Mouse (Mus musculus): Measurements from ENCODE around the gene Elmod2. TPM values are rescaled to one million over a fixed set of nuclear protein-coding genes. Genes with fewer than 3 reads are reported as not detected.
"Not testable (repeated sequence)": the region's sequence is repeated elsewhere in the genome, so short reads cannot be mapped to it uniquely, and the experiment has no call there.

The Elmod2 gene
- polyA plus RNA-seq (2017; shearing (Covaris generic)) = 10 to 100 TPM; 12.0 TPM

DNA sequence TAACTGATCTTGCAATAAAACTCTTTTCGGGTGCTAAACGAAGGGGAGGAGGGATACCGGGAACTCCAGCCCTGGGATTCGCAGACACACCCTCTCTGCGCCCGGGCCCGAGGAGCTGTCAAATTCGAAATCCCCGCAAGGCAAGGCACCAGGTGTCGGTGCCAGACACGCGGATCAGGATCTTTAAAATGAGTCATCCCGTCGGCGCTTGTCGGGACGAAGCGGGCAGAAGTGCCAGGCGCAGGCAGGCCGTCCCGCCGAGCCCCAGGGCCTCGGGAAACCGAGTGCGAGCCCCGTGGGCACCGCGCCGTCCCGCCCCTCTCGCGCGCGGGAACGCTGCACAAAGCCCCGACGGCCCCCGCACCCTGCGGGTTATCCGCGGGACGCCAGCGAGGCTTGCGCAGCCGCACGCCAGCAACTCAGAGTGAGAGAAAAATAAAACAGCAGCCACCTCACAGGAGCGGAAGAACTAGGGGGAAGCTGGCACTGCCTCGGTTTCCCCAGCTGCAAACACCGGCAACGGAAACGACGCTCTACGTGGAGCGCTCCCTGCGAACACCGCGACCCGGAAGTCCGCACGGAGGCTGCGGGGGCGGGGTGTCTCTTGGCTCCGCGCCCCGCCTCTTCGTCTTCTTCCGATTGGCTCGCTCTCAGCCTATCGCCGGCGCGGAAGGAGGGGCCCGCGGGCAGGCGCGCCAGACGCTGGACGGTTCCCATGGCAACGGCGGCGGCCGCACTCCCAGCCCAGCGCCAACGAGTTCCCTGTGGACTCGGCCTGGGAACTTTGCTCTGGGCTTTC, at the start of gene Elmod2:
Elmod2 (minus strand) TSS at position 588 of the 799 bp plus-strand sequence.
- peak; percentile 99 for ATAC-seq

GRCm38 (mm10) chr8:83381016-83381415, 48.7 kb upstream of the Elmod2 start:
- no peak for ATAC-seq

DNA sequence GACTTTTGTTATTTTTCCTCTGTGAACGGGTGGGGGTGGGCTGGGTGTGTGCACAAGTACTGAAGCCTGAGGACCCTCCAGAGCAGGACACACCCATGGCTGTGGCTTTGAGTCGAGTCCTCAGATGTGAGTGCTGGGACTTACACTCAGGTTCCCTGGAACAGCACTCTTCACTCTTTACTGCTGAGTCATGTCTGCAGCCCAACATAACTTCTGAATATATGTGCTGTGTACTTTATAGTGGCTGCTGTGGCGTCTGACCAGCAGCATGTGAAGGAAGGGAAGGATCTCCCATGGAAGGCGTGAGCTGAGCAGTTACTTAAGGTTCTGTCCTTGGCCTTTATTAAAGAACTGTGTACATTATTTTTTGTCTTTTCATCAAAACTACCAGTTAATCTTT, 47.9 kb upstream of the Elmod2 start:
- no peak for ATAC-seq

GRCm38 (mm10) chr8:83377231-83377630, 44.9 kb upstream of the Elmod2 start:
- no peak for ATAC-seq

- ATAC-seq = no peak
These were observed 31.0 kb upstream of the Elmod2 start for GRCm38 (mm10) chr8:83363156-83363769.

DNA sequence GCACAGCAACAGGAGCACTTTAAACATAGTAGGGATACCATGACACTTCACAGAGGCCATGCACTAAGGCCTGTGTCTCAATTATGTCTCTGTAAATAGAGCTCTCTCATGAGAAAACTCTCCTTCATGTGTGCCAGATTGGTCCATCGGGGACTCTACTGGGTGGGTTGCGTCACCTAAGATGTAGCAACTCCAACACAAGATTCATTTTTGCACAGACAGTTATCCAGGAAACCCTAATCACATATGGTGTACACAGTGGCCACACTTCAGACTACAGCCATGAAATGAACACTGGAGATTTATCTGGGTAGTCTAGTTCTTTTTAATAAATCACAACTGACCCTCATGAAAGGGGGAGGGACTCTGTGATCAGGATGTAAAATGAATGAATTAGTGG, 19.0 kb upstream of the Elmod2 start:
- ATAC-seq = no peak

- ATAC-seq = no peak
These were observed 16.0 kb upstream of the Elmod2 start, which contains the start of gene Mgat4d for GRCm38 (mm10) chr8:83348263-83348662. Gene Mgat4d (plus strand): TSS chr8:83348471.

DNA sequence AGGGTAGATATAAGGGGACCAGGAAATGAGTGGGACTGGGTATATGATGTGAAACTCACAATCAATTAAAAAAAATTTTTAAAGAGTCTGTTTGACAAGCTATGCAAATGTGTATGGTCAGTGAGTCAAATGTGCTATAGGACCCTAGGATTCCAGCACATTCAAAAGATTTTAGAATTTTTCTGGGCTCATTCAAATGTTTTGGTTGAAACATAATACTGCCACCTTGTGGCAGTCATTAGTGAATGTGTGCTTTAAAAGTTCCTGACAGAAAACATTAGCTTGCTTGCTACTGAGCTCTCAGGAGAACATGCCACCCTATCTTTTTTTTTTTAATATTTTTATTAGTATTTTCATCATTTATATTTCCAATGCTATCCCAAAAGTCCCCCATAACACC, 10.4 kb upstream of the Elmod2 start:
- no peak for ATAC-seq

- ATAC-seq = no peak
These were observed 9.8 kb upstream of the Elmod2 start for GRCm38 (mm10) chr8:83342076-83342475.

GRCm38 (mm10) chr8:83332864-83333263, 578 bp upstream of the Elmod2 start:
- ATAC-seq = no peak

- ATAC-seq = no peak
These were observed 753 bp downstream of the Elmod2 start for GRCm38 (mm10) chr8:83331567-83331898.

DNA sequence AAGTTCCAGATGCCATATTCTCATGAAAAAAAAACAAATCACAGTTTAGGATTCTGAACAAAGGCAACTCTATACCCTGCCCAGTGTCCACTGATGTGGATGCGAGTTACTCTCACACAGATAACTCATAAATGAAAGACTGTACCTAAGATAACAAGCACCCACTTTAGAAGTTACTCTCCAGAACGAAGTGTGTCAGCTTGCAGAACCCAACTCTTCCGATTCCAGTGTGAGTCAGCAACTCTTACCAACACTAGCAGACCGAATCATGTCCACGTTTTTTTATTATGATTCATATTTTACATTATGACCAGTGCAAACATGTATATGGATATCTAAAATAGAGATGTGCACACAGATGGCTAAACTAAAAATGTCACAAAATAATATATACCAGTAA, 4.4 kb downstream of the Elmod2 start:
- no peak for ATAC-seq

DNA sequence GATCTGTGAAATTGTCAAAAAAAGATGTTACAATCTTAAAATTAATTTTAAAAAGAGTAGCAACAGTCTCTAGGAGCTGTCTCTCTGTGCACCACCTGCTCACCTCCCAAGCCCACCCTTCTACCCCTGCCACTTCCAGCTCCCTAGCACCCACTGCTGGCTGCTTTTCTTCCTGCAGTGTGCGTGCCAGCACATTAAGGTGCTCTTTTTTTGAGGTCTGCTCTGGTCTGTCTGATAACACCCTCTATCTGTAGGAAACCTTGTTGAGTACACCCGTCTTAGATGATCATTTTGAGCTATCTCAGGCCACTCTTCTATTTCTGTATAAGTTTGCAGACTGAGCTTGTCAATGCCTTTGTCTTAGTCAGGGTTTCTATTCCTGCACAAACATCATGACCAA, 9.2 kb downstream of the Elmod2 start:
- no peak for ATAC-seq

GRCm38 (mm10) chr8:83322374-83322773, 9.9 kb downstream of the Elmod2 start:
- no peak for ATAC-seq

DNA sequence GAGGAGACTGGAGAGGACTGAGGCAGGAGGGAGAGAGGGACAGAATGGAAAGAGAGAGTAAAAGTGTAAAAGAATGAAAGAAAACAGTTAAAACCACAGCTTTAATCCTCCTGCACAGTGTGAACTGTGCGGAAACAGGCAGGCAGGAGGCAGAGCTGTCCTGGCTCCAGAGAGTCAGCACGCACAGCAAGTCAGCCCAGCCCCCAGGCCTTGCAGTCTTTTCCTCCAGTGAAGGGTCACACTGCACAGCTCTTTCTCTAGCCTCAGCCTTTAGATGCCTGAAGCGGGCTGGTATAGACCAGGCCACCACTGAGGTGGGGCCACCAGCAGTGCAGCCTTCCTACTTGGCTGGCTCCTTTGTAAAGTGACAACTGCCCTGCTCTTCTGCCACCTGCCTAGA, 11.7 kb downstream of the Elmod2 start:
- no peak for ATAC-seq

- no peak for ATAC-seq
These were observed 16.6 kb downstream of the Elmod2 start for GRCm38 (mm10) chr8:83315691-83316090.

- not testable (repeated sequence) for ATAC-seq
These were observed 17.2 kb downstream of the Elmod2 start for GRCm38 (mm10) chr8:83315084-83315483.

DNA sequence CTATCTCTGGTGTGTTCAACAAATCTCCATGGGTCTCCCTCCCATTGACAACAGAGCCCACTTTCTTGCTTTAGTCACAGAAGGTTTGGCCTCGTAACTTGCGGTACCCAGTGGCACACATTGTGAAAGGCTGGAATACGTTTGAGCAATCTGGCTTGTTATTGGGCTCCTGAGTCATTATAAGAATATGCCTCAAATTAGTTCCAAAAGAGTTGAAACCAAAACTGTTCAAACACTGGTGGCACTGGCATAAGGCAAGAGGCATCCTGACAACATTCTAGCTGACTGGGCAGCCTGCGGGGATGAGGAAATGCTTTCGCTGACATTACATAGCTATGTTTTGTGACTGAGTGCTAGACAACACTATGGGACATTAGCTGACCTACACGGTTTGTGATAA, 22.4 kb downstream of the Elmod2 start:
- no peak for ATAC-seq

DNA sequence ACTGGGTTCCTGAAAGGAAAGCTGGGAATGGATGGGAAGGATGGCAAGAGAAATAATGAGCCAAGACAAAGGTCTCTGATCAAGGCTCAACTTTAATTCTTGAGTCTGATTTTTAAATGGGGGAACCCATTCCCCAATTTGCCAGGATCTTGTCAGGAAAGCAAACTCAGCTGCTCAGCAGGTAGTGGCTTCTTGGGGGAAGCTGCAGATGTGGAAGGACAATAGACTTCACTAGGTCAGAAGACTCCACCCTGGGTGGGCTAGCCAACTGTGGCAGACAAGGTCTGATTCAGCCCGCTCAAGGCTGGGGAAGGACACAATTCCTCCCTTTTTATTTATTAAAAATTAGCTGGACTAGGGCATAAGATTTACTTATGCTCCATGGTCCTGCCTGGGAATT, 27.3 kb downstream of the Elmod2 start:
- no peak for ATAC-seq

- ATAC-seq = no peak
These were observed 32.2 kb downstream of the Elmod2 start for GRCm38 (mm10) chr8:83300135-83300534.

- ATAC-seq = no peak
These were observed 34.9 kb downstream of the Elmod2 start for GRCm38 (mm10) chr8:83297375-83297774.

DNA sequence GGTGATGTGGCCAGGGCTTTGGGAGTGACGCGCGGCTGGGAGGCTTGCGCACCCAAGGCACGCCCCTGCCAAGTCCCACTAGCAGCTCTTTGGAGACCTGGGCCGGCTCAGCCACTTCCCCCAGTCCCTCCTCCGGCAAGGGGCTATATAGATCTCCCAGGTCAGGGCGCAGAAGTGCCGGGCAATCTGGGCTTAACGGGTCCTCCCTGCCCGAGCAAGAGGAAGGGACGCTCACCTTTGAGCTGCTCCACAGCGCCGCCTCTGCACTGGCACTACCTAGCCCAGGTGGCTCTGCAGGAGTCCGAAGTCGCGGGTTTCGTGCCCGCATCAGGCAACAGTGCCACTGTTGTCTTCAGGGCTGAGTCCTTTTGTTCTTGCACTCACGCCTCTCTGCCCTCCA, 42.1 kb downstream of the Elmod2 start, which contains the start of gene Ucp1:
Ucp1 (plus strand) TSS at position 177 of the 400 bp plus-strand sequence.
- ATAC-seq = no peak

GRCm38 (mm10) chr8:83285391-83285790, 46.9 kb downstream of the Elmod2 start:
- no peak for ATAC-seq

DNA sequence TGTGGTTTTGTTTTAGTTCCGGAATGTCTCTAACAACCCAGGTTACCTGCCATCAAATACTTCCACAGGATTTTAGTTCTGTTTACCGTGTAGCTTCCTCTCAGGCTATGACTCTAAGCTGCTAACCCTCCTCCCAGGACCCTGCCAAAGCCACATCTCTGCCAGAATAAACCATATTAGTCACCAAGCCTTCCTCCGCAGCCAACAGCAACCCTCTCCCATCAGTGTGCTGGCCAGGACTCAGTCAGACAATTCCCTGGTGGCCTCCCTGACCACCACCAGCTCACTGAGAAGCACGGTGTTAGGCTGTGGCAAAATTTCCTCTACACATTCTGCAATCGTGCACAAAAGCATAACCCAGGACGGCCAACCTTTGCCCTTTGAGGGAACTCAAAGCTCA, 53.9 kb downstream of the Elmod2 start:
- ATAC-seq = no peak
